Mouse (Mus musculus) central nervous system, embryonic 18 days (tissue): ENCODE measurements around the gene Gm11042. TPM values are rescaled to one million over a fixed set of nuclear protein-coding genes. Genes with fewer than 3 reads are reported as not detected.

Experiments used
- polyA plus RNA-seq: library from polyadenylated mRNA; depleted of rRNA; stranded (reverse); fragments of >200 nt; gene quantifications from 2 replicates; pipeline ENCODE4 v1.2.3, GENCODE M21; 2012; rRNA removed

The Gm11042 gene
- polyA plus RNA-seq: not detected in 2 replicates

DNA sequence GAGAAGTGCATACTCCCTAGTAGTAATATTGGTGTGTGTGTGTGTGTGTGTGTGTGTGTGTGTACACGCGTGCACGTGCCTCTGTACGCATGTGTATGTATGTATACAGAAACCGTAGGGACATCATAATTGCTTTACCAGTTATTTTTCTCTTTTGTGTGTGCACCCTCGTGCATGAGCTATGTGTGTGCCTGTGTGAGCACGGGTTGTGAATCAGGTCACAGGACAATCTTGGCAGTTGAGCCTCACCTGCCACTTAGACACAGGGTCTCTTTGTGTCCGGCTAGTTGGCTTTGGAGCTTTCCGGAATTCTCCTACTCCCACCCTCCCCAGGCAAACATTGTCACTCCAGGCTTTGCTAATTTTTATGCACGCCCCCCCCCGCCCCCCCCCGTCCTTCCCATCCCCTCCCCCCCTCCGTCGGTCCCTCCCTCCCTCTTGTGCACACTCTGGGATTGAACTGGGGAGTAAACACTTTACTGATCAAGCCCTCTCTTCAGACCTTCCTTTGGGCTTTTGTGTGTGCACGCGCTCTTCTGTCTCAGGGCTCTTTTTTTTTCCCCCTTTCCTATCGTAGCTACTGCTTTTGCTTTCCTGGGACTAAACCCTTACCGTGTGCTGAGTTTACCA, at the start of gene Gm11042:
Gene Gm11042, minus strand, starts transcription at position 51 of the 630 bp plus-strand sequence.

